Mouse (Mus musculus) left cerebral cortex, postnatal 14 days (tissue): ENCODE data around the gene Calhm1. TPM values are rescaled to one million over a fixed set of nuclear protein-coding genes. Genes with fewer than 3 reads are reported as not detected.
A peak's percentile ranks its signal among the peaks of the same experiment; 100 is the strongest.

Experiments used
- DNase-seq, 2 experiments: peaks; one replicate each; pipeline ENCODE4 v3.0.0; 2021 to 2022; ENCODE audit warnings: low spot score in 2 of 2, mixed read lengths in 1 of 2
- intact Hi-C: fragments of 180-260 bp; cut with DNase I; formaldehyde crosslinking; loops from one replicate; pipeline ENCODE4 v1.15.1; 2025
- long read RNA-seq, 2 experiments: library from polyadenylated mRNA; stranded (forward); transcript quantifications; one replicate each; pipeline ENCODE4 v2.0.0; 2021
- total RNA-seq, 2 experiments: library from RNA; stranded (reverse); gene quantifications; 2 replicates each; pipeline ENCODE4 v1.2.3; 2021

Calhm1 gene
- not detected for total RNA-seq
- long read RNA-seq, experiment 1, partial matches to known transcripts, result 0 of 1 reads
- long read RNA-seq, experiment 1, other reads (novel, unspliced or antisense), result 1 of 1 reads
- long read RNA-seq, experiment 2, result 0 reads

GRCm38 (mm10) chr19:47144154-47144553 lies at the start of gene Calhm1:
Gene Calhm1, minus strand, starts transcription at chr19:47144254.
- intact Hi-C loops, result no loop called here
- no peak for DNase-seq

GRCm38 (mm10) chr19:47192158-47192557 lies 48.1 kb upstream of the Calhm1 start:
- intact Hi-C loops, result no loop called here
- no peak for DNase-seq

- DNase-seq, result no peak
- intact Hi-C loops, result no loop called here
Measured at GRCm38 (mm10) chr19:47188515-47189128, 44.6 kb upstream of the Calhm1 start.

GRCm38 (mm10) chr19:47186514-47187275 lies 42.6 kb upstream of the Calhm1 start:
- intact Hi-C loops, result no loop called here
- DNase-seq, result peak; percentile 44 to 52

GRCm38 (mm10) chr19:47184736-47185135 lies 40.7 kb upstream of the Calhm1 start:
- DNase-seq, result no peak
- intact Hi-C loops, result no loop called here

- DNase-seq, result no peak
- intact Hi-C loops, result no loop called here
Measured at GRCm38 (mm10) chr19:47184221-47184620, 40.2 kb upstream of the Calhm1 start.

- intact Hi-C loops, result no loop called here
- DNase-seq, result no peak
Measured at GRCm38 (mm10) chr19:47180011-47180410, 36.0 kb upstream of the Calhm1 start.

GRCm38 (mm10) chr19:47179272-47179809 lies 35.3 kb upstream of the Calhm1 start:
- intact Hi-C loops, result loop anchor here (2.0 kb wide), 1 partner anchor 81 kb away; no protein-coding TSS in a partner anchor
- DNase-seq, result peak in 1 of 2 experiments; percentile 34

GRCm38 (mm10) chr19:47178431-47179271 lies 34.6 kb upstream of the Calhm1 start, which contains the start of gene Neurl1a:
Gene Neurl1a, plus strand, starts transcription at chr19:47178820.
- intact Hi-C loops, result loop anchor here (2.0 kb wide), 1 partner anchor 82 kb away; no protein-coding TSS in a partner anchor
- DNase-seq, result peak; percentile 63 to 69

GRCm38 (mm10) chr19:47178001-47178400 lies 33.9 kb upstream of the Calhm1 start:
- DNase-seq, result peak; percentile 45 to 72
- intact Hi-C loops, result loop anchor here (2.0 kb wide), 1 partner anchor 83 kb away; no protein-coding TSS in a partner anchor

GRCm38 (mm10) chr19:47176916-47177505 lies 33.0 kb upstream of the Calhm1 start:
- intact Hi-C loops, result no loop called here
- peak in 1 of 2 experiments; percentile 46 for DNase-seq

- no peak for DNase-seq
- intact Hi-C loops, result loop anchor here (2.0 kb wide), 1 partner anchor 163 kb away; no protein-coding TSS in a partner anchor
Measured at GRCm38 (mm10) chr19:47175472-47175871, 31.4 kb upstream of the Calhm1 start.

GRCm38 (mm10) chr19:47174515-47174914 lies 30.5 kb upstream of the Calhm1 start:
- intact Hi-C loops, result loop anchor here (2.0 kb wide), 1 partner anchor 164 kb away; no protein-coding TSS in a partner anchor
- DNase-seq, result no peak

- peak; percentile 90 to 92 for DNase-seq
- intact Hi-C loops, result loop anchor here (2.0 kb wide), 1 partner anchor 48 kb away; no protein-coding TSS in a partner anchor
Measured at GRCm38 (mm10) chr19:47168793-47169412, 24.8 kb upstream of the Calhm1 start.

- DNase-seq, result no peak
- intact Hi-C loops, result loop anchor here (2.0 kb wide), 1 partner anchor 47 kb away; no protein-coding TSS in a partner anchor
Measured at GRCm38 (mm10) chr19:47168223-47168622, 24.2 kb upstream of the Calhm1 start.

GRCm38 (mm10) chr19:47167617-47168214 lies 23.7 kb upstream of the Calhm1 start:
- intact Hi-C loops, result loop anchor here (2.0 kb wide), 1 partner anchor 47 kb away; no protein-coding TSS in a partner anchor

GRCm38 (mm10) chr19:47166758-47167157 lies 22.7 kb upstream of the Calhm1 start:
- no peak for DNase-seq
- intact Hi-C loops, result no loop called here

More at GRCm38 (mm10) chr19:47167617-47168214, 23.7 kb upstream of the Calhm1 start:
- no peak for DNase-seq
